Mouse (Mus musculus) spleen, adult 2 months (tissue): Measurements from ENCODE around the gene Prkce. TPM values are rescaled to one million over a fixed set of nuclear protein-coding genes. Genes with fewer than 3 reads are reported as not detected.

Source experiments
- DNase-seq, 2 experiments: peaks; one replicate each; pipeline versions ENCODE4 v3.0.0 to v3.0.0-alpha.2; 2012 to 2021; ENCODE audit warnings: low spot score in 2 of 2, low read depth in 1 of 2
- H3K27ac ChIP-seq: fragments of 200-500 bp; 2 replicates; pipeline ENCODE4 v1.5.1; 2012; ENCODE audit warnings: low read length, inconsistent platforms; ENCODE audit not compliant: insufficient read depth
- H3K27me3 ChIP-seq: fragments of 200-500 bp; 2 replicates; pipeline ENCODE4 v1.6.1; 2012; ENCODE audit warnings: mild to moderate bottlenecking, moderate library complexity, low read length, inconsistent platforms; ENCODE audit not compliant: control insufficient read depth, insufficient read depth
- H3K36me3 ChIP-seq: fragments of 200-500 bp; 2 replicates; pipeline ENCODE4 v1.6.1; 2012; ENCODE audit warnings: mild to moderate bottlenecking, low read length, inconsistent platforms; ENCODE audit not compliant: control insufficient read depth, insufficient read depth
- H3K4me1 ChIP-seq: fragments of 200-500 bp; 2 replicates; pipeline ENCODE4 v1.6.1; 2011; ENCODE audit warnings: inconsistent platforms; ENCODE audit not compliant: control insufficient read depth, insufficient read depth, insufficient read length
- H3K4me3 ChIP-seq: fragments of 200-500 bp; 2 replicates; pipeline ENCODE4 v1.5.1; 2011; ENCODE audit warnings: mild to moderate bottlenecking, inconsistent platforms; ENCODE audit not compliant: insufficient read depth, insufficient read length; ENCODE audit errors: extremely low read depth
- CTCF ChIP-seq: fragments of 200-500 bp; IDR thresholded peaks from 2 replicates; pipeline ENCODE4 v1.5.1; 2011; ENCODE audit warnings: mild to moderate bottlenecking, inconsistent platforms; ENCODE audit not compliant: insufficient read depth, insufficient read length, insufficient replicate concordance; ENCODE audit errors: extremely low read depth
- POLR2A ChIP-seq: fragments of 200-500 bp; IDR thresholded peaks from 2 replicates; pipeline ENCODE4 v1.6.1; 2011; ENCODE audit warnings: low read depth, low read length, inconsistent platforms
- WGBS: fragments of 180-500 bp; shearing (Covaris S2); methylation state at CpG from one replicate; pipeline ENCODE4 v1.1.7; 2018; 5-methylcytosine and 5-hydroxymethylcytosine counted together
- polyA plus RNA-seq: library from polyadenylated mRNA; depleted of rRNA; stranded (reverse); fragments of >200 nt; gene quantifications from 2 replicates; pipeline ENCODE4 v1.2.3, GENCODE M21; 2012

Gene Prkce
- polyA plus RNA-seq, 1 experiment: 4.8 TPM

GRCm38 (mm10) chr17:86445420-86445720, 277.8 kb downstream of the Prkce start:
- H3K36me3 ChIP-seq: no peaks in the 10 kb centered on the region
- no peak overlapping the region for H3K4me3 ChIP-seq
- H3K4me1 ChIP-seq: peaks cover 30% of the 10 kb centered on the region
- TF ChIP-seq CTCF: no peak
- DNase-seq: no peak
- H3K27ac ChIP-seq: peak overlapping the region; percentile 62
- 29% methylated on average over 3 of the region's 3 CpGs for WGBS
- H3K27me3 ChIP-seq: no peaks in the 10 kb centered on the region

- H3K36me3 ChIP-seq: no peaks in the 10 kb centered on the region
- peaks cover 30% of the 10 kb centered on the region for H3K4me1 ChIP-seq
- TF ChIP-seq POLR2A: no peak
- TF ChIP-seq CTCF: no peak
- no peak overlapping the region for H3K4me3 ChIP-seq
- WGBS: 34% methylated on average over 5 of the region's 5 CpGs
- peak in 1 of 2 experiments; percentile 36 for DNase-seq
- peak overlapping the region; percentile 78 for H3K27ac ChIP-seq
- no peaks in the 10 kb centered on the region for H3K27me3 ChIP-seq
Measured at GRCm38 (mm10) chr17:86445900-86446299, 278.3 kb downstream of the Prkce start.

- Histone ChIP-seq H3K27me3 (no peaks in the 10 kb centered on the region), H3K36me3 (no peaks in the 10 kb centered on the region), H3K4me3 (no peak overlapping the region), H3K4me1 (peaks cover 30% of the 10 kb centered on the region), H3K27ac (peak overlapping the region; percentile 81)
- no peak for TF ChIP-seq POLR2A
- TF ChIP-seq CTCF: no peak
- peak; percentile 62 to 71 for DNase-seq
- 13% methylated on average over 4 of the region's 4 CpGs for WGBS
Measured at GRCm38 (mm10) chr17:86447101-86447598, 279.6 kb downstream of the Prkce start.

DNA sequence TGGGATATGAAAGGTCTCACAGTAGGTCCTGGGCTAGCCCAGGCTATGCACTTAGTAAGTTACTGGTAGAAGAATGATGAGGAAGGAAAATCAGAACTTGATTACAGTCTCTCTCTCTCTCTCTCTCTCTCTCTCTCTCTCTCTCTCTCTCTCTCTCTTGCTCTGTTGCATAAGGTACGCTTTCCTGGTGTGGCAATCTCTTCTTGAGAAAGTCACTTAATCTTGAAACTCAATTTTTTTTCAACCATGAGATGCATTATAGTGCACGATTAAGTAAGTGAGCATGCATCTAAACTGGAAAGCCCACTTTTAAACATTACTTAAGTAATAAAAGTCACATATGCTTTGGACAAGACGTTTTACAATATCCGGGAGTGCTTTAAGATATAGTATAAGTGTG, 285.3 kb downstream of the Prkce start:
- DNase-seq: no peak
- H3K27me3 ChIP-seq: no peaks in the 10 kb centered on the region
- no peak overlapping the region for H3K4me3 ChIP-seq
- H3K4me1 ChIP-seq: peaks cover 1% of the 10 kb centered on the region; the same call in 1 of the 2 replicates
- no peak overlapping the region for H3K27ac ChIP-seq
- no peaks in the 10 kb centered on the region for H3K36me3 ChIP-seq
- WGBS: 87% methylated on average over 4 of the region's 4 CpGs
- TF ChIP-seq CTCF (no peak), POLR2A (no peak)

- no peak overlapping the region for H3K27ac ChIP-seq
- no peak for TF ChIP-seq CTCF
- no peak for TF ChIP-seq POLR2A
- no peaks in the 10 kb centered on the region for H3K27me3 ChIP-seq
- no peaks in the 10 kb centered on the region; the same call in 1 of the 2 replicates for H3K4me1 ChIP-seq
- no peak overlapping the region for H3K4me3 ChIP-seq
- H3K36me3 ChIP-seq: no peaks in the 10 kb centered on the region
- 94% methylated on average over 14 of the region's 14 CpGs for WGBS
- no peak for DNase-seq
Measured at GRCm38 (mm10) chr17:86453673-86454350, 286.2 kb downstream of the Prkce start.

DNA sequence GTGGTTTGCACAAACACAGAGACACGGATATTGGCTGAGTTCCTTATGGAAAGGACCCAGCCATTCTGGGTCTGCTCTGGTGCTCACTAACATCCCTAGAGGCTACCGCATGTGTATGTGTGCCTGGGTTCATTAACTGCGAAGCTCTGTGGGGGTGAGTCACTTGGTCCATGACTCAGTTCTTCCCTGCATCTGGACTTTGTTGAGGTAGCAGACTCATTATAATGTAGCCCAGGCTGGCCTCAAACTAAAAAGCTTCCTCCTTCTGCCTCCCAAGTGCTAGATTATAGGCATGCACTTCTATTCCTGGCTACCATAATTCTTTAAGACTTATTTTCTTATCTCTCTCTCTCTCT, 286.7 kb downstream of the Prkce start:
- TF ChIP-seq CTCF (no peak), POLR2A (no peak)

DNA sequence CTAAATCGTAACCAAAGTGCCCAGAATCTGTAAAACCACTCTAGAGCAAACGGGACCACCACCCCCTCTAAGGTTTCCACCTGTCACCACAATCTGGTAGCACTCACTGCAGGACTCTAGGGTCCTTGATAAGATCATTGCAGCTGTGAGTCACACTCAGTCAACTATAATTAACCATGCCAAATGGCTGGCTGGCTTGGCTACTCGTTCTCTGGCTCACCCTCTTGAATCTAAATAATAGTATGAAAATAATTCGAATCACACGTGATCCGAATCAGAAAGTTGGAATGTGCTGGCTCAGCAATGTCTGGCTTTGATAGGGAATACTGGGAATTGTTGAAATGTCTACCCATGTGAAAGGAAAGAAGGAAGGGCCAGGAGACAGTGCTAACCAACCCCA, 288.9 kb downstream of the Prkce start:
- Histone ChIP-seq H3K4me3 (no peak overlapping the region), H3K36me3 (no peaks in the 10 kb centered on the region), H3K27me3 (no peaks in the 10 kb centered on the region), H3K27ac (no peak overlapping the region), H3K4me1 (no peaks in the 10 kb centered on the region)
- TF ChIP-seq POLR2A: no peak
- TF ChIP-seq CTCF: no peak
- no peak for DNase-seq
- 84% methylated on average over 6 of the region's 6 CpGs for WGBS

More for the DNA sequence above, 286.7 kb downstream of the Prkce start:
- Histone ChIP-seq H3K27ac (no peak overlapping the region), H3K4me1 (no peaks in the 10 kb centered on the region), H3K4me3 (no peak overlapping the region), H3K36me3 (no peaks in the 10 kb centered on the region), H3K27me3 (no peaks in the 10 kb centered on the region)
- DNase-seq: no peak
- 89% methylated on average over 3 of the region's 3 CpGs for WGBS
